10 mouse cellular contexts compared by ENCODE assay signal in genomic region chrX:101805512-101805911, GRCm38 (mm10). TPM values are rescaled to one million over a fixed set of nuclear protein-coding genes. Genes with fewer than 3 reads are reported as not detected.
DNase-seq lines count a peak whose midpoint lies in the region; ATAC-seq and TF ChIP-seq lines count a peak whose summit lies in the region.
"Had no signal": no experiment of that assay in that cellular context is flagged by ENCODE, and none has a peak within 500 bp of the region (broad histone marks: within the 10 kb centered on the region; RNA-seq: fewer than 3 reads in every experiment).

No protein-coding gene starts in this region.

- H3K9me3 ChIP-seq in midbrain, postnatal 0 days (ENCODE audit: low read length), result no peaks in the 10 kb centered on the region
- H3K9me3 ChIP-seq in midbrain, embryonic 10.5 days (replicated peaks), result no peaks in the 10 kb centered on the region
- no peaks in the 10 kb centered on the region for H3K9me3 ChIP-seq in stomach, postnatal 0 days (ENCODE audit: control insufficient read depth, low read length)

- no peaks in the 10 kb centered on the region for H3K79me2 ChIP-seq in heart, adult 2 months (replicated peaks; ENCODE audit: control insufficient read depth, insufficient read depth, low read length)

- ATAC-seq in midbrain, postnatal 0 days (ENCODE audit: low FRiP score), result no peak
- no peak for ATAC-seq in stomach, postnatal 0 days (ENCODE audit: low FRiP score, low TSS enrichment)

- H3K36me3 ChIP-seq in heart, adult 2 months (ENCODE audit: control insufficient read depth, insufficient read depth, low read length), result no peaks in the 10 kb centered on the region
- no peaks in the 10 kb centered on the region for H3K36me3 ChIP-seq in midbrain, postnatal 0 days (ENCODE audit: insufficient read depth, low read length)
- H3K36me3 ChIP-seq in midbrain, embryonic 10.5 days, result no peaks in the 10 kb centered on the region
- H3K36me3 ChIP-seq in stomach, postnatal 0 days (ENCODE audit: control insufficient read depth, insufficient read depth, low read length), result no peaks in the 10 kb centered on the region

- no peaks in the 10 kb centered on the region for H3K4me1 ChIP-seq in heart, adult 2 months (ENCODE audit: control insufficient read depth, insufficient read depth, low read length)
- no peaks in the 10 kb centered on the region for H3K4me1 ChIP-seq in midbrain, postnatal 0 days (ENCODE audit: insufficient read depth, low read length)
- no peaks in the 10 kb centered on the region for H3K4me1 ChIP-seq in midbrain, embryonic 10.5 days
- no peaks in the 10 kb centered on the region for H3K4me1 ChIP-seq in stomach, postnatal 0 days (replicated peaks; ENCODE audit: control insufficient read depth, insufficient read depth)

- no peak overlapping the region for H3K4me2 ChIP-seq in midbrain, postnatal 0 days (ENCODE audit: low read depth, low read length, poor library complexity, severe bottlenecking)
- no peak overlapping the region for H3K4me2 ChIP-seq in stomach, postnatal 0 days (replicated peaks; ENCODE audit: low read depth)

- H3K4me3 ChIP-seq in heart, adult 2 months, result no peak overlapping the region
- H3K4me3 ChIP-seq in midbrain, postnatal 0 days (ENCODE audit: low read depth, low read length), result no peak overlapping the region
- no peak overlapping the region for H3K4me3 ChIP-seq in midbrain, embryonic 10.5 days
- H3K4me3 ChIP-seq in stomach, postnatal 0 days (ENCODE audit: low read depth, low read length), result no peak overlapping the region

- no peak for TF ChIP-seq POLR2A in heart, adult 2 months (IDR thresholded peaks at IDR 0.05; ENCODE audit: insufficient read depth, low read depth, low read length)

- TF ChIP-seq EP300 in heart, adult 2 months (IDR thresholded peaks at IDR 0.05; ENCODE audit: insufficient read depth, low read depth, low read length), result no peak
- TF ChIP-seq EP300 in stomach, postnatal 0 days (optimal IDR thresholded peaks at IDR 0.05), result no peak

- intact Hi-C loops in heart, adult 2 months (cut with DNase I), result no loop called here

- H3K27me3 ChIP-seq in heart, adult 2 months (ENCODE audit: control insufficient read depth, insufficient read depth, low read length), result no peaks in the 10 kb centered on the region
- H3K27me3 ChIP-seq in midbrain, postnatal 0 days (ENCODE audit: insufficient read depth, low read length), result no peaks in the 10 kb centered on the region
- peaks cover 59% of the 10 kb centered on the region for H3K27me3 ChIP-seq in midbrain, embryonic 10.5 days (ENCODE audit: low read depth, poor library complexity, severe bottlenecking)
- H3K27me3 ChIP-seq in stomach, postnatal 0 days (ENCODE audit: control insufficient read depth, insufficient read depth, low read length), result no peaks in the 10 kb centered on the region

- TF ChIP-seq CTCF in heart, adult 2 months (IDR thresholded peaks at IDR 0.05), result peak; percentile 69
- TF ChIP-seq CTCF in midbrain, postnatal 0 days (IDR thresholded peaks at IDR 0.05), result peak; percentile 72
- TF ChIP-seq CTCF in stomach, postnatal 0 days (IDR thresholded peaks at IDR 0.05; ENCODE audit: low read depth), result peak; percentile 73

- H3K27ac ChIP-seq in heart, adult 2 months, result no peak overlapping the region
- no peak overlapping the region for H3K27ac ChIP-seq in midbrain, postnatal 0 days (ENCODE audit: low read depth, low read length)
- no peak overlapping the region for H3K27ac ChIP-seq in midbrain, embryonic 10.5 days (replicated peaks)
- H3K27ac ChIP-seq in stomach, postnatal 0 days (replicated peaks), result no peak overlapping the region

- no peak overlapping the region for H3K9ac ChIP-seq in heart, adult 2 months (ENCODE audit: low read depth, low read length)
- no peak overlapping the region for H3K9ac ChIP-seq in midbrain, postnatal 0 days (replicated peaks; ENCODE audit: low read length, poor library complexity, severe bottlenecking)
- no peak overlapping the region for H3K9ac ChIP-seq in stomach, postnatal 0 days (ENCODE audit: low read length)

- 33% methylated on average over 2 of the region's 2 CpGs for WGBS in heart, adult 2 months
- WGBS in midbrain, postnatal 0 days, result 34% methylated on average over 2 of the region's 2 CpGs
- 34% methylated on average over 2 of the region's 2 CpGs for WGBS in midbrain, embryonic 10.5 days
- 37% methylated on average over 2 of the region's 2 CpGs for WGBS in stomach, postnatal 0 days

- no peak for DNase-seq in heart, adult 2 months
- DNase-seq in heart, adult 9 months (ENCODE audit: low spot score in 2 of 2), result no peak
- DNase-seq in midbrain, postnatal 0 days (ENCODE audit: low spot score), result peak; percentile 58
- DNase-seq in midbrain, embryonic 10.5 days (ENCODE audit: low spot score), result no peak
- DNase-seq in cerebellum, postnatal 14 days, result peak; percentile 34 to 46
- DNase-seq in stomach, postnatal 0 days (ENCODE audit: low spot score), result no peak
- DNase-seq in yolk sac, embryonic 10.5 days (ENCODE audit: low spot score), result no peak
- DNase-seq in thymus, postnatal 4 days, result no peak

RNA-seq across cellular contexts. Expression of gene 8030474K03Rik, which starts 11.1 kb away (rescaled TPM):
- total RNA-seq in heart, adult 2 months (2021), result under 1 TPM in 1 of 2 experiments, not detected in 1; 0.13 TPM
- polyA plus RNA-seq in heart, adult 2 months (2012; rRNA removed), result not detected in 2 replicates
- total RNA-seq in midbrain, postnatal 0 days (2014; rRNA removed), result not detected in 2 replicates
- not detected in 2 replicates for polyA plus RNA-seq in midbrain, postnatal 0 days (2015; fragmentation: Nextera tagmentation; extraction: Ambion mirVana)
- not detected in 2 replicates for polyA plus RNA-seq in midbrain, embryonic 10.5 days (2016; fragmentation: Nextera tagmentation; extraction: Ambion mirVana)
- polyA plus RNA-seq in stomach, postnatal 0 days (2015; fragmentation: Nextera tagmentation; extraction: Ambion mirVana), result not detected in 2 replicates
- total RNA-seq: layer of hippocampus, adult 18-20 months had no signal
- polyA plus RNA-seq: frontal cortex, adult 2 months had no signal

RNA-seq across cellular contexts. Expression of gene Gm4779, which starts 11.3 kb away (rescaled TPM):
- total RNA-seq in heart, adult 2 months (2021), result under 1 TPM in 1 of 2 experiments, not detected in 1; 0.26 TPM
- polyA plus RNA-seq in heart, adult 2 months (2012; rRNA removed), result not detected in 2 replicates
- not detected in 2 replicates for total RNA-seq in midbrain, postnatal 0 days (2014; rRNA removed)
- polyA plus RNA-seq in midbrain, postnatal 0 days (2015; fragmentation: Nextera tagmentation; extraction: Ambion mirVana), result not detected in 2 replicates
- polyA plus RNA-seq in midbrain, embryonic 10.5 days (2016; fragmentation: Nextera tagmentation; extraction: Ambion mirVana), result 0.09 TPM in 1 of 2 replicates, not detected in the other
- not detected in 2 replicates for polyA plus RNA-seq in stomach, postnatal 0 days (2015; fragmentation: Nextera tagmentation; extraction: Ambion mirVana)

RNA-seq across cellular contexts. Expression of gene Nhsl2, which starts 43.7 kb away (rescaled TPM):
- 1 to 10 TPM; 3.6 to 4.2 TPM for total RNA-seq in heart, adult 2 months (2021)
- polyA plus RNA-seq in heart, adult 2 months (2012; rRNA removed), result 1.4 and 2.7 TPM in 2 replicates
- 13.0 and 22.1 TPM in 2 replicates for total RNA-seq in midbrain, postnatal 0 days (2014; rRNA removed)
- 4.3 and 6.7 TPM in 2 replicates for polyA plus RNA-seq in midbrain, postnatal 0 days (2015; fragmentation: Nextera tagmentation; extraction: Ambion mirVana)
- 14.0 and 14.1 TPM in 2 replicates for polyA plus RNA-seq in midbrain, embryonic 10.5 days (2016; fragmentation: Nextera tagmentation; extraction: Ambion mirVana)
- 2.2 TPM in 2 replicates for polyA plus RNA-seq in stomach, postnatal 0 days (2015; fragmentation: Nextera tagmentation; extraction: Ambion mirVana)

Comparison
In these comparisons a context has a peak if more than half of its experiments do, and no peak if none do; other contexts are left out.
1. DNase-seq: peak in midbrain, postnatal 0 days (single experiment) and cerebellum, postnatal 14 days (2 of 2); none in heart, adult 2 months (0 of 2), heart, adult 9 months (0 of 2), midbrain, embryonic 10.5 days (single experiment), stomach, postnatal 0 days (single experiment), yolk sac, embryonic 10.5 days (single experiment) and thymus, postnatal 4 days (single experiment).
2. Peak in every context shown above with its lines, with median percentiles within 50 percentile points of each other: CTCF ChIP-seq.